22 mouse cellular contexts compared by ENCODE assay signal in the genomic region with DNA sequence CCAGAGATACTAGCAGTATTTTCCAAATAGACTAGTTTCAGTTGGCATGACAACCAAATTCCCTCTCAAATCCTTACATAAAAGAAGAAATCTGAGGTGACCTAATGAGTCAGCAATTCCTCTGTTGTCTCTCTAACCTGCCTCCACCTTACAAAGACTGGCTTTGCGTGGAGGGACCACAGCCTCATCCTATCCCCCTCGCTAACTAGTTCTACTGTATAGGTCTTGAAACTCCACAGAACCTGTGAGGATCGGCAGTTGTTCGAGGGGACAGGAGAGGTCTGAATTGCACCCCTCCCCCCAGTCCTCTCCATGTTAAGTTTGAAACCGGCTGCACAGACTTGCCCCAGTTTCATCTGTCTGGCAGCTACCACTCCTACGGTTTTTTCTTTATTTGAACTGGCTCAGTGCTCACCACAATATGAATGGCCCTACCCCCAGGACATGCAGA. TPM values are rescaled to one million over a fixed set of nuclear protein-coding genes. Genes with fewer than 3 reads are reported as not detected.
DNase-seq lines count a peak whose midpoint lies in the region; TF ChIP-seq lines count a peak whose summit lies in the region.
"Had no signal": no experiment of that assay in that cellular context is flagged by ENCODE, and none has a peak within 500 bp of the region (broad histone marks: within the 10 kb centered on the region; RNA-seq: fewer than 3 reads in every experiment).

No protein-coding gene starts in this region.

- H3K4me1 ChIP-seq in ES-E14 (ENCODE audit: control insufficient read depth in 2 of 2, insufficient read depth in 2 of 2, low read length in 2 of 2, poor library complexity in 1 of 2) = no peaks in the 10 kb centered on the region
- H3K4me1 ChIP-seq: forebrain, embryonic 15.5 days; lung, embryonic 15.5 days; neural tube, embryonic 13.5 days had no signal

- DNase-seq in left cerebral cortex, adult 8-10 months (ENCODE audit: low spot score in 2 of 2) = peak; percentile 21 to 37
- no peak for DNase-seq in left cerebral cortex, postnatal 4 days
- DNase-seq in ES-E14 (ENCODE audit: low read depth, low spot score) = no peak
- peak; percentile 69 for DNase-seq in brain, adult 2 months (ENCODE audit: low read depth, low spot score)
- DNase-seq in right cerebral cortex, postnatal 14 days = peak; percentile 22
- DNase-seq in thymus, postnatal 10 days (ENCODE audit: low spot score in 2 of 2) = no peak
- DNase-seq in adrenal gland, postnatal 14 days = no peak
- DNase-seq: cerebellum, adult 18-20 months; cerebellum, postnatal 36 days; heart, postnatal 10 days; kidney, adult 18-20 months had no signal

- H3K27ac ChIP-seq in ES-E14 (ENCODE audit: insufficient read depth, low read depth, low read length, poor library complexity, severe bottlenecking) = 0 out of 2 replicates have a peak overlapping the region, but pooled peaks have one; percentile 17
- H3K27ac ChIP-seq: forebrain, embryonic 15.5 days; kidney, postnatal 0 days; lung, embryonic 15.5 days; macrophage; midbrain, embryonic 10.5 days; neural tube, embryonic 13.5 days had no signal

- intact Hi-C loops in left cerebral cortex, postnatal 4 days (cut with DNase I) = no loop called here

- no peak overlapping the region for H3K9ac ChIP-seq in ES-E14 (ENCODE audit: insufficient read depth, low read depth, low read length, poor library complexity, severe bottlenecking)
- H3K9ac ChIP-seq: forebrain, embryonic 15.5 days; lung, embryonic 15.5 days; neural tube, embryonic 13.5 days had no signal

- in situ Hi-C loops in ES-E14 (cut with MboI; ENCODE audit: low sequenced_read_pairs in 2 of 2, unreplicated experiment in 2 of 2) = no loop called here

- H3K9me3 ChIP-seq in ES-E14 (ENCODE audit: control insufficient read depth, insufficient read depth, low read depth, low read length) = no peaks in the 10 kb centered on the region
- H3K9me3 ChIP-seq: forebrain, embryonic 15.5 days; lung, embryonic 15.5 days; neural tube, embryonic 13.5 days had no signal

- no peak overlapping the region for H3K4me3 ChIP-seq in ES-E14 (ENCODE audit: insufficient read depth in 1 of 2, low read depth in 1 of 2, low read length in 2 of 2, poor library complexity in 1 of 2, severe bottlenecking in 1 of 2)
- H3K4me3 ChIP-seq: erythroblast, embryonic 14.5 days; forebrain, embryonic 15.5 days; lung, embryonic 15.5 days; midbrain, embryonic 10.5 days; neural tube, embryonic 13.5 days had no signal

- no peaks in the 10 kb centered on the region for H3K36me3 ChIP-seq in ES-E14 (ENCODE audit: control insufficient read depth, insufficient read depth, low read length, poor library complexity, severe bottlenecking)
- H3K36me3 ChIP-seq: forebrain, embryonic 15.5 days; lung, embryonic 15.5 days; midbrain, embryonic 10.5 days; neural tube, embryonic 13.5 days had no signal

TF ChIP-seq in ES-E14, 5 proteins besides CTCF, POLR2A, EP300 and RAD21:
- no peak for TF ChIP-seq HCFC1 (IDR thresholded peaks at IDR 0.05; ENCODE audit: borderline replicate concordance, insufficient read depth, low read length)
- no peak for TF ChIP-seq ZNF384 (IDR thresholded peaks at IDR 0.05; ENCODE audit: low read depth, low read length)
- no peak for TF ChIP-seq CHD2 (IDR thresholded peaks at IDR 0.05; ENCODE audit: low read depth, low read length)
- TF ChIP-seq MAFK (IDR thresholded peaks at IDR 0.05; ENCODE audit: insufficient read depth, low read depth, low read length) = peak; percentile 70
- no peak for TF ChIP-seq ZC3H11A (IDR thresholded peaks at IDR 0.05; ENCODE audit: borderline replicate concordance, low read depth, low read length)

RNA-seq across cellular contexts. Expression of a gene that starts 9.2 kb away (rescaled TPM):
- total RNA-seq in left cerebral cortex, adult 8-10 months (2022) = 100 to 1,000 TPM; 123 to 128 (median 125) TPM
- total RNA-seq in left cerebral cortex, postnatal 4 days (2021) = 100 to 1,000 TPM; 126 TPM
- 29.0 and 38.8 TPM in 2 replicates for total RNA-seq in ES-E14 (2012; rRNA removed)
- total RNA-seq in adrenal gland, postnatal 14 days (2021) = 97.4 and 109 TPM in 2 replicates

RNA-seq across cellular contexts. Expression of a gene that starts 23.0 kb away (rescaled TPM):
- total RNA-seq in left cerebral cortex, adult 8-10 months (2022) = under 1 TPM in 1 of 4 experiments, not detected in 3; 0.53 TPM
- not detected for total RNA-seq in left cerebral cortex, postnatal 4 days (2021)
- total RNA-seq in ES-E14 (2012; rRNA removed) = not detected in 2 replicates
- 0.41 and 1.2 TPM in 2 replicates for total RNA-seq in adrenal gland, postnatal 14 days (2021)
- total RNA-seq: gastrocnemius, adult 8-10 months; granulocyte monocyte progenitor cell, adult 5-6 weeks; heart, postnatal 10 days; layer of hippocampus, adult 18-20 months; left cerebral cortex, adult 18-20 months had no signal

Comparison
In these comparisons a context has a peak if more than half of its experiments do, and no peak if none do; other contexts are left out.
1. DNase-seq: peak in left cerebral cortex, adult 8-10 months (2 of 2), brain, adult 2 months (single experiment) and right cerebral cortex, postnatal 14 days (single experiment); none in left cerebral cortex, postnatal 4 days (single experiment), ES-E14 (single experiment), thymus, postnatal 10 days (0 of 2) and adrenal gland, postnatal 14 days (single experiment).